Mouse (Mus musculus): Measurements from ENCODE around the gene Spata2l. TPM values are rescaled to one million over a fixed set of nuclear protein-coding genes. Genes with fewer than 3 reads are reported as not detected.

Spata2l gene
- polyA plus RNA-seq, 1 experiment from 2014 or later: 7.5 TPM

DNA sequence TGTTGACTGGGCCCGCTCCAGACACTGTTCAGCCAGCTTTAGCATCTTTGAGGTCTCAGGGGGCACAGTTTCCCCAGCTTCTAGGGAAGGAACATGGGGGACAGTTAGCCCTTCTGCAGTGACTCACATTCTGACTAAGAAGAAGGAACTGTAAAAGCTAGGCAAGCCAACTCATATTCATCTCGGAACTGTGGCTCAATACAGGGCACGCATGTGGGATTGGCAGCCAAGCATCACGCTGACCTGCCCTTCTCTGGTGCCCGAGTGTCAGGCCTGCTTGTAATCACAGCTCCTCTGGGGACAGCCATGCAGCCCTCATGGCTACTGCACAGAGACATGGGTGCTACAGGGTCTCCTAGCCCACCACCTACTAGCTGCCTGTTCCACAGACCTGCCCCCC lies 14.9 kb upstream of the Spata2l start:
- ATAC-seq (ENCODE audit: low FRiP score, low TSS enrichment): no peak
- Histone ChIP-seq H3K9me3 (ENCODE audit: low read length) (no peaks in the 10 kb centered on the region), H3K4me3 (ENCODE audit: low read length) (no peak overlapping the region), H3K4me1 (ENCODE audit: insufficient read depth, low read length) (peaks cover 20% of the 10 kb centered on the region), H3K36me3 (ENCODE audit: insufficient read depth, low read length) (peaks cover 29% of the 10 kb centered on the region), H3K27me3 (ENCODE audit: insufficient read depth, low read length) (no peaks in the 10 kb centered on the region), H3K27ac (ENCODE audit: low read length) (no peak overlapping the region), H3K9ac (replicated peaks; ENCODE audit: low read length) (no peak overlapping the region), H3K4me2 (replicated peaks; ENCODE audit: low read depth, low read length) (no peak overlapping the region)
- 98% methylated on average over 5 of the region's 5 CpGs for WGBS

DNA sequence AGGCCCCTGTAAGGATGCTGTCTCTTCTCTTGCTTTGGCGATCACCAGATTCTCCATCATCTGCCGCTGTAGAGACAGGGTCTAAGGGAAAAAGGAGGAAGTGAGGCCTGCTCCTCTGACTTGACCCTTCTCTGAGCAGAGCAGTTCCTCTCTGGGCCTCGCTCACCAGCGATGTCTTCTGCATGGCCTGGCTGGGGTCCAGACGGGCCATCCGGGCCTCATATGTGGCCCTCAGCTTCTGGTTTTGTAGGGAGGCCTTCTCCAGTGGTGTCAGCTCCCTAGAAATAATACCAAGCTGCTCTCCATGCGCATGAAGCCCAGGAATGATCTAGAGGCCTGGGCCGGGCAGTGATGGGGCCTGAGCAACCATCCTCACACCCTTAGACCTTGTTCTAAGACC lies 12.6 kb upstream of the Spata2l start:
- Histone ChIP-seq H3K4me3 (ENCODE audit: low read length) (no peak overlapping the region), H3K9me3 (ENCODE audit: low read length) (no peaks in the 10 kb centered on the region), H3K36me3 (ENCODE audit: insufficient read depth, low read length) (peaks cover 46% of the 10 kb centered on the region), H3K9ac (replicated peaks; ENCODE audit: low read length) (no peak overlapping the region), H3K27ac (ENCODE audit: low read length) (no peak overlapping the region), H3K4me1 (ENCODE audit: insufficient read depth, low read length) (peaks cover 10% of the 10 kb centered on the region), H3K27me3 (ENCODE audit: insufficient read depth, low read length) (no peaks in the 10 kb centered on the region), H3K4me2 (replicated peaks; ENCODE audit: low read depth, low read length) (no peak overlapping the region)
- 91% methylated on average over 8 of the region's 8 CpGs for WGBS
- ATAC-seq (ENCODE audit: low FRiP score, low TSS enrichment): no peak

DNA sequence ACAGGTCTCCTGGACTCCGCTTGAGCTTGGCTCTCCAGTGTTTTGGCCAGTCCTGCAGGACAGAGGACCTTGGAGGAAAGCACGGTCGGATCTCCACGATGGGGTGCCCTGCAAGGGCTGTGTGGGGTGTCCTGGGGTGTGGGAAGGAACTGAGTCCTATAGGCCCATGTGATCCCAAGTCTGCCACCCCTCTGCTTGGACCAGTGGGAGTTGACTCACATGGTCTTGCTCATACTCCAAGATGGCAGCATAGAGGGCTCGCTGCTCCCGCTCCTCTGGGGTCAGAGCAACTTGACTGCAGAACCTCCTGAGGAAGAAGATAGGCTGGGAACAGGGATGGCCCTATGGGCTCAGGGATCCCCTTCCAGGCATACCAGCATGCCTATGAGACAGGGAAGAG lies 11.7 kb upstream of the Spata2l start:
- ATAC-seq (ENCODE audit: low FRiP score, low TSS enrichment): no peak

DNA sequence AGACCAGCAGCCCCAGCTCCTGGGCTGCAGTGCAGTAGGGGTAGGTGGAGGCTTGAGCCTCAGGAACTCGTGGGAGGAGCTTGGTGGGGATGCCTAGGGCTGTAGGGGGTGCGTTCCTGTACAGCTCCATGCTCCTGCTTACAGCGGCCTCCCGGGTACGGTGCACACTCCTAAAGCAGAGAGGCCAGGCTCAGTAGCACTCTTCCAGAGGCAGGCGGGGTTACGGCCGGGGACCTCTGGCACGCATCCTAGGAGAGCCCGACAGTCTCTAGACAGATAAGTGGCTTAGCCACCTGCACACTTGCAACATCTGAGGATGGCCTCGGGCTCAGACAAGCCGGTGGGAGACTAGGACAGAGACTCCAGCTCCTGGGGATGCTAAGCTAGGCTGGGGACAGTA lies 9.5 kb upstream of the Spata2l start:
- Histone ChIP-seq H3K4me1 (ENCODE audit: insufficient read depth, low read length) (no peaks in the 10 kb centered on the region), H3K36me3 (ENCODE audit: insufficient read depth, low read length) (peaks cover 48% of the 10 kb centered on the region), H3K4me2 (replicated peaks; ENCODE audit: low read depth, low read length) (no peak overlapping the region), H3K4me3 (ENCODE audit: low read length) (no peak overlapping the region), H3K9ac (replicated peaks; ENCODE audit: low read length) (no peak overlapping the region), H3K27ac (ENCODE audit: low read length) (no peak overlapping the region), H3K27me3 (ENCODE audit: insufficient read depth, low read length) (no peaks in the 10 kb centered on the region), H3K9me3 (ENCODE audit: low read length) (no peaks in the 10 kb centered on the region)
- 90% methylated on average over 12 of the region's 12 CpGs for WGBS
- ATAC-seq (ENCODE audit: low FRiP score, low TSS enrichment): no peak

More for the DNA sequence above, 11.7 kb upstream of the Spata2l start:
- no peaks in the 10 kb centered on the region for H3K9me3 ChIP-seq (ENCODE audit: low read length)
- H3K36me3 ChIP-seq (ENCODE audit: insufficient read depth, low read length): peaks cover 49% of the 10 kb centered on the region
- 93% methylated on average over 6 of the region's 6 CpGs for WGBS
- H3K4me2 ChIP-seq (replicated peaks; ENCODE audit: low read depth, low read length): no peak overlapping the region
- H3K4me3 ChIP-seq (ENCODE audit: low read length): no peak overlapping the region
- H3K27ac ChIP-seq (ENCODE audit: low read length): no peak overlapping the region
- no peak overlapping the region for H3K9ac ChIP-seq (replicated peaks; ENCODE audit: low read length)
- H3K4me1 ChIP-seq (ENCODE audit: insufficient read depth, low read length): peaks cover 3% of the 10 kb centered on the region
- no peaks in the 10 kb centered on the region for H3K27me3 ChIP-seq (ENCODE audit: insufficient read depth, low read length)

DNA sequence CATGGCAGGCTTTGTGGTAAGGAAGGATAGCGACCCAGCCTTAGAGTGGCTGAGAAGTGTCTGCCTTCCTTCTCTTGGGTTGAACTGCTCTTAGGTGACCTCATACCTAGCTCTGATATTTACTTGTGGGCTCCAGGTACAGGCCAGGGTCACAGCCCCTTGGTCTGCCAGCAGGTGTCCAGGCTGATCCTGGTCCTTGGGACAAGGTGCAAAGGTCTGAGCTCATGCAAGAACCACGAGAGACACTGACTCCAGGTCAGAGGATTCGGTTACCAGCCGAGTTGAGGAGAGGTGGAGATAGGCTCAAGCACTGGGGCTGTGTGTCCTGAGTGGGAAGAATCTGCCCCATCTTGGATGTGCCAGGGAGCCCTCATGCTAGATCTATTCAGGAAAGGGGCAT lies 8.3 kb upstream of the Spata2l start:
- Histone ChIP-seq H3K4me2 (replicated peaks; ENCODE audit: low read depth, low read length) (no peak overlapping the region), H3K36me3 (ENCODE audit: insufficient read depth, low read length) (peaks cover 46% of the 10 kb centered on the region), H3K27ac (ENCODE audit: low read length) (no peak overlapping the region), H3K9me3 (ENCODE audit: low read length) (no peaks in the 10 kb centered on the region), H3K27me3 (ENCODE audit: insufficient read depth, low read length) (no peaks in the 10 kb centered on the region), H3K4me3 (ENCODE audit: low read length) (no peak overlapping the region), H3K4me1 (ENCODE audit: insufficient read depth, low read length) (no peaks in the 10 kb centered on the region), H3K9ac (replicated peaks; ENCODE audit: low read length) (no peak overlapping the region)
- ATAC-seq (ENCODE audit: low FRiP score, low TSS enrichment): no peak
- 87% methylated on average over 4 of the region's 4 CpGs for WGBS

DNA sequence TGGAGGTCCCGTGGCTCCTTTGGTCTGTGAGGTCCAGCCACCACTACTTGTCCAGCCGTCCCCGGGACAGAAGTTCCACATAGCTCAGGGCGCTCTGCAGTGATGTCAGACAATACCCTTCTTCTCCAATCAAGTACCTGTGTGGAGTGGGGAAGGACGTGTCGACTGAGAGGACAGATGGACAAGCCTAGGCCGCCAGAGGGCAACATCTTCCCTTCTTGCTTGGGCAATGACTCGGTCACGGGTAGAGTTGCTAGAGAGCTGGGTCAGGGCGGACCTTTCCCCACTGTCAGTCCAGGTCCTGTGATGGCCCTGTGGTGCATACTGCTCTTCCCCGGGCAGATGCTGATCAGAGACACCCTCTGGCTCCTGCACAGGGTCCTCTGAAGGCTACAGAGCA lies 7.0 kb upstream of the Spata2l start:
- Histone ChIP-seq H3K4me3 (ENCODE audit: low read length) (no peak overlapping the region), H3K4me2 (replicated peaks; ENCODE audit: low read depth, low read length) (no peak overlapping the region), H3K27me3 (ENCODE audit: insufficient read depth, low read length) (no peaks in the 10 kb centered on the region), H3K4me1 (ENCODE audit: insufficient read depth, low read length) (no peaks in the 10 kb centered on the region), H3K9ac (replicated peaks; ENCODE audit: low read length) (no peak overlapping the region), H3K27ac (ENCODE audit: low read length) (no peak overlapping the region), H3K36me3 (ENCODE audit: insufficient read depth, low read length) (peaks cover 33% of the 10 kb centered on the region), H3K9me3 (ENCODE audit: low read length) (no peaks in the 10 kb centered on the region)
- WGBS: 72% methylated on average over 11 of the region's 11 CpGs
- 0 out of 2 replicates have a peak, but pooled peaks have one; percentile 24 for ATAC-seq (ENCODE audit: low FRiP score, low TSS enrichment)

DNA sequence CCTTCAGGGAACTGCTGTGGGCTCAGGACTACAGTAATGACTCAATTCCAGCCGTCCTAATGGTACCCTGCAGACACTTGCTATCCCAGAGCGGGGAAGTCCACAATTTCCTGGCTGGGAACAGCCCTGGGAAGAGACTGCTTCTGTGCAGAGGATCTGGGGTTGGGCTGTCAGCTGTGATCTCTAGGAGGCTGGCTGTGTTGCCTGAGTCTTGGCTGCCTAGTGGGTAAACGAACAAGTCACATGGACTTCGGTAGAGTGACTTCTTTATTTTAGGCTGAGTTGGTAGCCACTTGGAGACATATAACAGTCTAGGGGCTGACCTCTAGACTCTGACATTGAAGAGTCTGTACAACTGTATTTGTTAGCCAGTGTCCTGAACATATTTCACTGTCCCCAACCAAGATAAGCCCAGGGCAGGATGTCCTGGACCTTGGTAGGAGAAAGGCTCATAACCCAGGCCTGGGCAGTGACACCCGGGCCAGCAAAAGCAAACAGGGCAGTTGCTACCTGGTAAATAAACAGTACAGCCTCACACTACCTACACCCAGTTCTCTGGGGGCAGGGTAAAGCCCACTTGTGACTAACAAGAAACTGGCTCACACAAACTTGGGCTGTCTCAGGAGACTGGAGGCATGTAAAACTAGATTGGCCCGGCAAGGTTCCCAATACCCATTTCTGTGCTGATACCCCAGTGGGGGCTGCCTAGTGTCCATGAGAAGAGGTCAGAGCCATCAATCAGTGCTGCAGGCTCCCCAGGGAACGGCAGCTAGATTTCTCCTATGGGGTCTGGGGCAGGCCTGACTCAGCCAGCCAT lies 6.3 kb upstream of the Spata2l start:
- no peaks in the 10 kb centered on the region for H3K9me3 ChIP-seq (ENCODE audit: low read length)
- no peak overlapping the region for H3K9ac ChIP-seq (replicated peaks; ENCODE audit: low read length)
- H3K4me2 ChIP-seq (replicated peaks; ENCODE audit: low read depth, low read length): no peak overlapping the region
- peaks cover 26% of the 10 kb centered on the region for H3K36me3 ChIP-seq (ENCODE audit: insufficient read depth, low read length)
- H3K27me3 ChIP-seq (ENCODE audit: insufficient read depth, low read length): no peaks in the 10 kb centered on the region
- no peak overlapping the region for H3K4me3 ChIP-seq (ENCODE audit: low read length)
- H3K4me1 ChIP-seq (ENCODE audit: insufficient read depth, low read length): no peaks in the 10 kb centered on the region
- 83% methylated on average over 7 of the region's 7 CpGs for WGBS
- H3K27ac ChIP-seq (ENCODE audit: low read length): no peak overlapping the region
- ATAC-seq (ENCODE audit: low FRiP score, low TSS enrichment): no peak

DNA sequence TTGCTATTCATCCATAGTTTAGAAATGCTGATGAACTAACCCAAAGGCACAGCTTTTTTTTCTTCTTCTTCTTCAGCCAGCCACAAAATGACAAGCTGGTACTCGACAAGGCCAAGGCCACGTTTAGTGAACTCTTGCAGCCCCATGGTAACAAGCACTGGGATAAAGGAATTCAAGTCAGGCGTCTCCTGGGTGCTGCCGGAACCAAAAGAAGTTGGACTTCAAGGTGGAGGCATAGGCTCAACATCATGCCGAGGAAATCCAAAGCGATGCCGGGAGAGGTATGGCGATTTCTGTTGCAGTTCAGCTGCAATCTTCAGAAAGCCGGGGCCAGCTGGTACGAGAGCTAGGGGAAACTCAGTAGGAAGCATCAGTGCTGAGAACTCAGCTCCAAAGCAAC lies 3.4 kb upstream of the Spata2l start:
- no peak overlapping the region for H3K27ac ChIP-seq (ENCODE audit: low read length)
- WGBS: 90% methylated on average over 10 of the region's 10 CpGs
- no peak overlapping the region for H3K4me3 ChIP-seq (ENCODE audit: low read length)
- no peak for ATAC-seq (ENCODE audit: low FRiP score, low TSS enrichment)
- H3K36me3 ChIP-seq (ENCODE audit: insufficient read depth, low read length): peaks cover 10% of the 10 kb centered on the region
- peaks cover 6% of the 10 kb centered on the region; the same call in 1 of the 2 replicates for H3K27me3 ChIP-seq (ENCODE audit: insufficient read depth, low read length)
- H3K4me2 ChIP-seq (replicated peaks; ENCODE audit: low read depth, low read length): no peak overlapping the region
- H3K9me3 ChIP-seq (ENCODE audit: low read length): no peaks in the 10 kb centered on the region
- peaks cover 12% of the 10 kb centered on the region for H3K4me1 ChIP-seq (ENCODE audit: insufficient read depth, low read length)
- H3K9ac ChIP-seq (replicated peaks; ENCODE audit: low read length): no peak overlapping the region

DNA sequence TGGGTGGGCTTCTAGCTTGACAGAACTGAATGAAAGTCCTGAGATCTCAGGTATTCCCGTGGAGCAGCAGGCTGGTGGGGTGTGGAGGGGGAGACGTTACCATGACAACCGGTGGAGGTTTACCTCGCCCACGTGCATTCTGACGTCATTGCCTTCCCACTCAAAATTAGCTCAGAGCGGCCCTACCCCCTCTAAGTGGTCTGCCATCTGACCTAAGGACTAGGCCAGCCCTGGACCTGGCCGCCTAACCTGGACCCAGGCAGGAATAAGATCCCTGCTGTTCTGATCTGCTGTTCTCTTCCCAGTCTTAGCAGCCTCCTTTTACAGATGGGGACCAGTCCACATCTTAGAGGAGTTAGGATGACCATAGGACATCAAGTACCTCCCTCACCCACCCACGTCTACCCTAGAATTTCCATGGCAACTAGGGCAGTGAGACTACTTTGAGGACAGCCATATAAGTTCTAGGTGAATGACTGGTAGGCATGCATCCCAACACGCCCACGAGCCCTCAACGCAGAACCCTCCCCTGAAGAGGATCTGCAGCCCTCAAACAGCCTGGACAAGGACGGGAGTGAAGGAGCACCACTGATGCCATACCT lies 1.0 kb downstream of the Spata2l start:
- no peak overlapping the region for H3K27ac ChIP-seq (ENCODE audit: low read length)
- H3K9me3 ChIP-seq (ENCODE audit: low read length): no peaks in the 10 kb centered on the region
- H3K4me3 ChIP-seq (ENCODE audit: low read length): peak overlapping the region; percentile 69
- peaks cover 13% of the 10 kb centered on the region for H3K4me1 ChIP-seq (ENCODE audit: insufficient read depth, low read length)
- no peak for ATAC-seq (ENCODE audit: low FRiP score, low TSS enrichment)
- peaks cover 6% of the 10 kb centered on the region; the same call in 1 of the 2 replicates for H3K27me3 ChIP-seq (ENCODE audit: insufficient read depth, low read length)
- 22% methylated on average over 13 of the region's 13 CpGs for WGBS
- H3K4me2 ChIP-seq (replicated peaks; ENCODE audit: low read depth, low read length): peak overlapping the region; percentile 86
- peak overlapping the region; percentile 70 for H3K9ac ChIP-seq (replicated peaks; ENCODE audit: low read length)
- H3K36me3 ChIP-seq (ENCODE audit: insufficient read depth, low read length): no peaks in the 10 kb centered on the region

DNA sequence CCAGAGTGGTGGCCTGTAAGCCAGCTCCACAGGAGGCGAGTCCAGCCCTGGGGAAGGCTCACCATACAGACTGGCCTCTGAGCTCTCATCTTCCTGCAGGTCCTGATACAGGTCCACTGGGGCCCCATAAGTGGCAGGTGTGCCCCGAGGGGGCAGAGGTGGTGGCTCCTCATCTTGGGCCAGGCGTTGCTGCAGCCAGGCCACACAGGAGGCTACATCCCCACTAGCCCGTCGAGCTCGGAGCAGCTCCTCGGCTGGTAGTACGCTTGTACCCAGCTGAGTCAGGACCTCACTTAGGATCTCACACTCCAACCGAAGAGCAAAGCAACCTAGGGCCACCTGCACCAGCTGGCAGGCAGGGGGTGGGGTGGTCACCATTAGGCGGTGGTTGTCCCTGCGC lies 2.3 kb downstream of the Spata2l start:
- Histone ChIP-seq H3K4me1 (ENCODE audit: insufficient read depth, low read length) (peaks cover 13% of the 10 kb centered on the region), H3K27ac (ENCODE audit: low read length) (no peak overlapping the region), H3K36me3 (ENCODE audit: insufficient read depth, low read length) (0 out of 2 replicates have a peak, but pooled peaks cover 4% of the 10 kb centered on the region), H3K9ac (replicated peaks; ENCODE audit: low read length) (no peak overlapping the region), H3K4me3 (ENCODE audit: low read length) (no peak overlapping the region), H3K4me2 (replicated peaks; ENCODE audit: low read depth, low read length) (no peak overlapping the region), H3K27me3 (ENCODE audit: insufficient read depth, low read length) (peaks cover 6% of the 10 kb centered on the region; the same call in 1 of the 2 replicates), H3K9me3 (ENCODE audit: low read length) (no peaks in the 10 kb centered on the region)
- no peak for ATAC-seq (ENCODE audit: low FRiP score, low TSS enrichment)
- 74% methylated on average over 11 of the region's 11 CpGs for whole genome bisulfite sequencing

All from kidney, embryonic 16.5 days (tissue).